Mouse (Mus musculus): Measurements from ENCODE around the gene Slc17a4. TPM values are rescaled to one million over a fixed set of nuclear protein-coding genes. Genes with fewer than 3 reads are reported as not detected.

Gene Slc17a4
- total and polyA plus RNA-seq, 3 experiments: 0.54 TPM; not detected in 2

GRCm38 (mm10) chr13:23889011-23889605, 25.7 kb downstream of the Slc17a4 start:
- Histone ChIP-seq H3K27me3 (ENCODE audit: control insufficient read depth in 1 of 2, insufficient read depth in 2 of 2, low read length in 2 of 2) (peaks cover 0 to 2% of the 10 kb centered on the region in 2 experiments; a peak in 1 of 4 replicates), H3K4me3 (ENCODE audit: control insufficient read depth in 1 of 2, insufficient read depth in 1 of 2, low read depth in 2 of 2, low read length in 2 of 2) (no peak overlapping the region), H3K27ac (ENCODE audit: control insufficient read depth, low read depth, low read length) (no peak overlapping the region), H3K9ac (ENCODE audit: control insufficient read depth, low read depth, low read length, poor library complexity, severe bottlenecking) (no peak overlapping the region), H3K79me2 (ENCODE audit: control insufficient read depth, insufficient read depth, low read length, poor library complexity) (no peaks in the 10 kb centered on the region), H3K36me3 (ENCODE audit: control insufficient read depth in 1 of 2, insufficient read depth in 2 of 2, low read length in 2 of 2) (peaks cover 0 to 7% of the 10 kb centered on the region in 2 experiments; a peak in 2 of 4 replicates), H3K9me3 (replicated peaks; ENCODE audit: insufficient read depth, low read length) (no peaks in the 10 kb centered on the region), H3K4me1 (ENCODE audit: control insufficient read depth in 1 of 2, insufficient read depth in 2 of 2, low read length in 2 of 2) (peaks cover 3 to 6% of the 10 kb centered on the region in 2 experiments; a peak in 2 of 4 replicates)
- no peak for DNase-seq (ENCODE audit: low read depth, low spot score)
- no peak for TF ChIP-seq SIN3A (IDR thresholded peaks at IDR 0.05; ENCODE audit: low read length)
- TF ChIP-seq ZKSCAN1 (IDR thresholded peaks at IDR 0.05; ENCODE audit: low read depth, low read length): no peak
- TF ChIP-seq CHD2 (IDR thresholded peaks at IDR 0.05; ENCODE audit: low read length): no peak
- TF ChIP-seq JUND (IDR thresholded peaks at IDR 0.05; ENCODE audit: low read depth, low read length): no peak

- H3K4me3 ChIP-seq (ENCODE audit: control insufficient read depth in 1 of 2, insufficient read depth in 1 of 2, low read depth in 2 of 2, low read length in 2 of 2): no peak overlapping the region
- peaks cover 0 to 2% of the 10 kb centered on the region in 2 experiments; a peak in 2 of 4 replicates for H3K36me3 ChIP-seq (ENCODE audit: control insufficient read depth in 1 of 2, insufficient read depth in 2 of 2, low read length in 2 of 2)
- DNase-seq (ENCODE audit: low read depth, low spot score): no peak
- TF ChIP-seq RAD21 (IDR thresholded peaks at IDR 0.05; ENCODE audit: low read depth, low read length) (no peak), ZNF384 (IDR thresholded peaks at IDR 0.05; ENCODE audit: low read depth, low read length) (no peak), GABPA (IDR thresholded peaks at IDR 0.05; ENCODE audit: low read depth, low read length) (no peak), NRF1 (IDR thresholded peaks at IDR 0.05; ENCODE audit: insufficient read depth, low read depth, low read length, poor library complexity, severe bottlenecking) (no peak), JUND (IDR thresholded peaks at IDR 0.05; ENCODE audit: low read depth, low read length) (no peak), ZC3H11A (IDR thresholded peaks at IDR 0.05; ENCODE audit: low read depth, low read length) (no peak), MYB (IDR thresholded peaks at IDR 0.05; ENCODE audit: low read depth, low read length) (no peak), USF1 (IDR thresholded peaks at IDR 0.05; ENCODE audit: low read depth, low read length) (no peak)
- no peaks in the 10 kb centered on the region for H3K79me2 ChIP-seq (ENCODE audit: control insufficient read depth, insufficient read depth, low read length, poor library complexity)
- H3K4me1 ChIP-seq (ENCODE audit: control insufficient read depth in 1 of 2, insufficient read depth in 2 of 2, low read length in 2 of 2): peaks cover 0 to 2% of the 10 kb centered on the region in 2 experiments; a peak in 1 of 4 replicates
- H3K27me3 ChIP-seq (ENCODE audit: control insufficient read depth in 1 of 2, insufficient read depth in 2 of 2, low read length in 2 of 2): peaks cover 0 to 2% of the 10 kb centered on the region in 2 experiments; a peak in 1 of 4 replicates
- no peak overlapping the region for H3K9ac ChIP-seq (ENCODE audit: control insufficient read depth, low read depth, low read length, poor library complexity, severe bottlenecking)
- H3K27ac ChIP-seq (ENCODE audit: control insufficient read depth, low read depth, low read length): no peak overlapping the region
- no peaks in the 10 kb centered on the region for H3K9me3 ChIP-seq (replicated peaks; ENCODE audit: insufficient read depth, low read length)
These were observed 27.6 kb downstream of the Slc17a4 start for GRCm38 (mm10) chr13:23887026-23887725.

- Histone ChIP-seq H3K9me3 (replicated peaks; ENCODE audit: insufficient read depth, low read length) (no peaks in the 10 kb centered on the region), H3K4me1 (ENCODE audit: control insufficient read depth in 1 of 2, insufficient read depth in 2 of 2, low read length in 2 of 2) (0 out of 4 replicates have a peak, but pooled peaks cover 0 to 2% of the 10 kb centered on the region in 2 experiments), H3K27me3 (ENCODE audit: control insufficient read depth in 1 of 2, insufficient read depth in 2 of 2, low read length in 2 of 2) (peaks cover 0 to 2% of the 10 kb centered on the region in 2 experiments; a peak in 2 of 4 replicates), H3K27ac (ENCODE audit: control insufficient read depth, low read depth, low read length) (no peak overlapping the region), H3K4me3 (ENCODE audit: control insufficient read depth in 1 of 2, insufficient read depth in 1 of 2, low read depth in 2 of 2, low read length in 2 of 2) (no peak overlapping the region), H3K9ac (ENCODE audit: control insufficient read depth, low read depth, low read length, poor library complexity, severe bottlenecking) (no peak overlapping the region), H3K36me3 (ENCODE audit: control insufficient read depth in 1 of 2, insufficient read depth in 2 of 2, low read length in 2 of 2) (peaks cover 0 to 2% of the 10 kb centered on the region in 2 experiments; a peak in 2 of 4 replicates), H3K79me2 (ENCODE audit: control insufficient read depth, insufficient read depth, low read length, poor library complexity) (no peaks in the 10 kb centered on the region)
- peak; percentile 87 for DNase-seq (ENCODE audit: low read depth, low spot score)
- TF ChIP-seq BHLHE40 (IDR thresholded peaks at IDR 0.05; ENCODE audit: borderline replicate concordance, low read depth, low read length): peak; percentile 95
- no peak; the same call in 1 of the 2 replicates for TF ChIP-seq MXI1 (IDR thresholded peaks at IDR 0.05; ENCODE audit: low read depth, low read length)
- TF ChIP-seq GABPA (IDR thresholded peaks at IDR 0.05; ENCODE audit: low read depth, low read length): no peak
- no peak for TF ChIP-seq CHD1 (IDR thresholded peaks at IDR 0.05; ENCODE audit: low read depth, low read length)
- 0 out of 2 replicates have a peak, but pooled peaks have one; percentile 43 for TF ChIP-seq SIN3A (IDR thresholded peaks at IDR 0.05; ENCODE audit: low read length)
- TF ChIP-seq POLR2AphosphoS2 (IDR thresholded peaks at IDR 0.05; ENCODE audit: low read length): no peak
- TF ChIP-seq ZKSCAN1 (IDR thresholded peaks at IDR 0.05; ENCODE audit: low read depth, low read length): no peak
- TF ChIP-seq MAX (IDR thresholded peaks at IDR 0.05; ENCODE audit: low read length): peak; percentile 53; the same call in 1 of the 2 replicates
- no peak for TF ChIP-seq MAFK (IDR thresholded peaks at IDR 0.05; ENCODE audit: borderline replicate concordance, low read depth, low read length)
- peak; percentile 81 for TF ChIP-seq SMC3 (IDR thresholded peaks at IDR 0.05; ENCODE audit: low read depth, low read length)
- TF ChIP-seq JUND (IDR thresholded peaks at IDR 0.05; ENCODE audit: low read depth, low read length): no peak
- peak; percentile 43; the same call in 1 of the 2 replicates for TF ChIP-seq GATA1 (IDR thresholded peaks at IDR 0.05; ENCODE audit: low read depth, low read length)
- TF ChIP-seq KAT2A (conservative IDR thresholded peaks at IDR 0.05; ENCODE audit: low read depth, low read length): no peak
- TF ChIP-seq NELFE (IDR thresholded peaks at IDR 0.05; ENCODE audit: low read depth, low read length): no peak
- TF ChIP-seq E2F4 (IDR thresholded peaks at IDR 0.05; ENCODE audit: borderline replicate concordance, low read depth, low read length): no peak
- TF ChIP-seq MYB (IDR thresholded peaks at IDR 0.05; ENCODE audit: low read depth, low read length): no peak
- TF ChIP-seq NRF1 (IDR thresholded peaks at IDR 0.05; ENCODE audit: insufficient read depth, low read depth, low read length, poor library complexity, severe bottlenecking): no peak
- no peak for TF ChIP-seq CHD2 (IDR thresholded peaks at IDR 0.05; ENCODE audit: low read length)
These were observed 29.3 kb downstream of the Slc17a4 start for GRCm38 (mm10) chr13:23885540-23885939.

Data from MEL (cell line).